Mouse (Mus musculus): Measurements from ENCODE around the gene Cnr2. TPM values are rescaled to one million over a fixed set of nuclear protein-coding genes. Genes with fewer than 3 reads are reported as not detected.

Cnr2 gene
- polyA plus RNA-seq, 1 experiment = not detected

DNA sequence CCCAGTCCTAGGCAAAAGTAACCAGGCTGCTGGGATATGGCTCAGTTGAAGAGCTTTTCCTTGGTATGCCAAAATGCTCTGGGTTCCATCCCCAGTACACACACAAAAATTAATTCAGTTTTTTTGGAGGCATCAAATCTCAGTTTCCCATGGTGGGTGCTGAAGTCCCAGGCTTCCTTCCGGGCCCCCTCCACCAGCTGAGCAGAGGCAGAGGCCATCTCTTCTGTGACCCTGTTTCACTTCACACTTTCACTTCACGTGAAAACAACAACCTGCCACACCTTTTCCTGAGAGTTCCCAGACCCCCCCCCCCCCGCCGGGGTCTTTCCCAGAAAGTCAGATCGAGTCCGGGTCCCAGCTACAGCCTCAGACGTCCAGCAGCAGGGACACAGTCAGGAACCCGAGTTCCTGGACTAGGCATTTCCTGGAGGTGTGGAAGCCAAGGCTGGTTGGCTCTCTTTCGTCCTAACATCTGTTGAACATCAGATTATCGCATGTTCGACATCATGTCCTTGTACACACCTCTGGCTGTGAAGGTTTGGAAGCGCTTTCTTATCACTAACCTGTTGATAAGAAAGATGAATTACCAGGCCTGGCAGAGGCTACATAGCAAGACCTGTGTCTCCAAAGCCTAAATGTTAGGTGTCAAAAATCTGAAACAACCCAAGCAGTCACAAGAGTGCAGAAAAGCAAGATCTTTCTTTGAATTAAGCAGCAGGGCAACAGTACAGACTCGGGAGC, 14.3 kb downstream of the Cnr2 start:
- Histone ChIP-seq H3K36me3 (ENCODE audit: control insufficient read depth, insufficient read depth) (no peaks in the 10 kb centered on the region), H3K27me3 (ENCODE audit: control insufficient read depth, insufficient read depth, insufficient read length) (peaks cover 14% of the 10 kb centered on the region), H3ac (ENCODE audit: control insufficient read depth, insufficient read length, low read depth) (no peak overlapping the region), H3K4me3 (ENCODE audit: insufficient read depth, poor library complexity, severe bottlenecking) (no peak overlapping the region), H3K79me3 (ENCODE audit: low read depth) (no peaks in the 10 kb centered on the region), H3K79me2 (ENCODE audit: control insufficient read depth, insufficient read depth) (no peaks in the 10 kb centered on the region)
- TF ChIP-seq MAX (IDR thresholded peaks at IDR 0.05) = no peak
- no peak for TF ChIP-seq CTCF (IDR thresholded peaks at IDR 0.05; ENCODE audit: control insufficient read depth, insufficient read depth, insufficient read length)
- TF ChIP-seq MYOG (IDR thresholded peaks at IDR 0.05; ENCODE audit: control insufficient read depth, extremely low read depth, insufficient read length) = no peak
- TF ChIP-seq MYOD1 (IDR thresholded peaks at IDR 0.05; ENCODE audit: control insufficient read depth, insufficient read length, low read depth) = no peak
- TF ChIP-seq CEBPB (IDR thresholded peaks at IDR 0.05; ENCODE audit: low read depth) = no peak
- TF ChIP-seq USF1 (IDR thresholded peaks at IDR 0.05; ENCODE audit: low read depth) = no peak
- TF ChIP-seq FOSL1 (IDR thresholded peaks at IDR 0.05; ENCODE audit: insufficient read depth, low read length, poor library complexity, severe bottlenecking) = no peak

DNA sequence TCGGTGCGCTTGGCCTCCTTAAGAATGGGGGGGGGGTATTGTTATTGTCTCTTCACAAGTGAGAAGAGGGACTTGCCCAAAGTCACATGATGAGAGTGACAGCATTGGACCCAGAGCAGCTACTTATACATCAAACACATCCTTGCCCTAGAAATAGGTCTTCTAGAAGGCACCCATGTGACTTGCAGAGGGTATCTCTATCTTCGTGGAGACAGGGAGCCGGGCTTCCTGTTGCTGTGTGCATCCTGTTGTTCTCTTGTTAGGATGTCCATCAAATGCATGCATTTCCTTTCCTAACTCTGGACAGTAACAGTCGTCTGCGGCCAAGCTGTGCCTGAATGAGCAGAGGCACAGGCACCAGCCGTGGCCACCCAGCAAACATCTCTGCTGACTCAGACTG, 16.3 kb downstream of the Cnr2 start:
- Histone ChIP-seq H3ac (ENCODE audit: control insufficient read depth, insufficient read length, low read depth) (no peak overlapping the region), H3K79me2 (ENCODE audit: control insufficient read depth, insufficient read depth) (no peaks in the 10 kb centered on the region), H3K36me3 (ENCODE audit: control insufficient read depth, insufficient read depth) (no peaks in the 10 kb centered on the region), H3K79me3 (ENCODE audit: low read depth) (no peaks in the 10 kb centered on the region), H3K4me3 (ENCODE audit: insufficient read depth, poor library complexity, severe bottlenecking) (no peak overlapping the region), H3K27me3 (ENCODE audit: control insufficient read depth, insufficient read depth, insufficient read length) (peaks cover 8% of the 10 kb centered on the region)
- TF ChIP-seq USF1 (IDR thresholded peaks at IDR 0.05; ENCODE audit: low read depth) (no peak), CTCF (IDR thresholded peaks at IDR 0.05; ENCODE audit: control insufficient read depth, insufficient read depth, insufficient read length) (no peak), FOSL1 (IDR thresholded peaks at IDR 0.05; ENCODE audit: insufficient read depth, low read length, poor library complexity, severe bottlenecking) (no peak), MYOD1 (IDR thresholded peaks at IDR 0.05; ENCODE audit: control insufficient read depth, insufficient read length, low read depth) (no peak), MYOG (IDR thresholded peaks at IDR 0.05; ENCODE audit: control insufficient read depth, extremely low read depth, insufficient read length) (no peak), MAX (IDR thresholded peaks at IDR 0.05) (no peak), CEBPB (IDR thresholded peaks at IDR 0.05; ENCODE audit: low read depth) (no peak)

DNA sequence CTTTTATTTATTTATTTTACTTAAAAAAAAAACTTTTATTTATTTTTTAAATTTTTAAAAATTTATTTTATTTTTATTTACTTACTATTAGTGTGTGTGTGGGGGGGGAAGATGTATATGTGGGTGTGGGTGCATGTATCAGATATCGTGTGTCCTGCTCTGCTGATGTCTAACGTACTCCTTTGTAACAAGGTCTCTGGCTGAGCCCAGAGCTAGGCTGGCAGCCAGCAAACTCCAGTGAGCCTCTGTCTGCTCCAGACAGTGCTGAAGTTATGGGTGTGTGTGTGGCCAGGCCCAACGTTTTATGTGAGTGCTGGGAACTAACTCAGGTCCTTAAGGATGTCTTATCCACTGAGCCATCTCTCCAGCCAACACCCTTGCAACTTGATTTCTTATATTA, 17.0 kb downstream of the Cnr2 start:
- H3K79me3 ChIP-seq (ENCODE audit: low read depth) = no peaks in the 10 kb centered on the region
- TF ChIP-seq CEBPB (IDR thresholded peaks at IDR 0.05; ENCODE audit: low read depth) (no peak), FOSL1 (IDR thresholded peaks at IDR 0.05; ENCODE audit: insufficient read depth, low read length, poor library complexity, severe bottlenecking) (no peak), MYOG (IDR thresholded peaks at IDR 0.05; ENCODE audit: control insufficient read depth, extremely low read depth, insufficient read length) (no peak), MYOD1 (IDR thresholded peaks at IDR 0.05; ENCODE audit: control insufficient read depth, insufficient read length, low read depth) (no peak), USF1 (IDR thresholded peaks at IDR 0.05; ENCODE audit: low read depth) (no peak), MAX (IDR thresholded peaks at IDR 0.05) (no peak), CTCF (IDR thresholded peaks at IDR 0.05; ENCODE audit: control insufficient read depth, insufficient read depth, insufficient read length) (no peak)
- no peak overlapping the region for H3K4me3 ChIP-seq (ENCODE audit: insufficient read depth, poor library complexity, severe bottlenecking)
- H3K36me3 ChIP-seq (ENCODE audit: control insufficient read depth, insufficient read depth) = no peaks in the 10 kb centered on the region
- H3ac ChIP-seq (ENCODE audit: control insufficient read depth, insufficient read length, low read depth) = no peak overlapping the region
- H3K27me3 ChIP-seq (ENCODE audit: control insufficient read depth, insufficient read depth, insufficient read length) = peaks cover 14% of the 10 kb centered on the region
- H3K79me2 ChIP-seq (ENCODE audit: control insufficient read depth, insufficient read depth) = no peaks in the 10 kb centered on the region

DNA sequence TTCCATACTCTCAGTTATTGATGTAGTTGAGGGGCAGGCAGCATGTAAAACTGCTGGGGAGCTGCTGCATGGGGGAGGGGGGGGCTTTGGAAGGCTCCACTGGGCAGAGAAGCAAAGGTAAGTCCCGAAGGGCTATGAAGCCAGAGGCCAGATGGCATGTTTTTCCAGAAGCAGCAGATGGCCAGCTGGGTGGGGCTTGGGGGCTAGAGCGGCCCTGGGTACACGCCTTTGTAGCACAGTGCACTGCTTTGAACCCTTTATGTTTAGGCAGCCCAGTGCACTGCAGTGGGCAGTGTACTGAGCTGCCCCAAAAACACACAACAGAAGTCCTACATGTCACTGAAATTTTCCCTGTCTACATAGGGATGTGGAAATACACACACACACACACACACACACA, 17.6 kb downstream of the Cnr2 start:
- Histone ChIP-seq H3K79me2 (ENCODE audit: control insufficient read depth, insufficient read depth) (no peaks in the 10 kb centered on the region), H3K36me3 (ENCODE audit: control insufficient read depth, insufficient read depth) (no peaks in the 10 kb centered on the region), H3K4me3 (ENCODE audit: insufficient read depth, poor library complexity, severe bottlenecking) (no peak overlapping the region), H3K27me3 (ENCODE audit: control insufficient read depth, insufficient read depth, insufficient read length) (peaks cover 19% of the 10 kb centered on the region), H3K79me3 (ENCODE audit: low read depth) (no peaks in the 10 kb centered on the region), H3ac (ENCODE audit: control insufficient read depth, insufficient read length, low read depth) (no peak overlapping the region)
- TF ChIP-seq USF1 (IDR thresholded peaks at IDR 0.05; ENCODE audit: low read depth) (no peak), CEBPB (IDR thresholded peaks at IDR 0.05; ENCODE audit: low read depth) (no peak), MYOG (IDR thresholded peaks at IDR 0.05; ENCODE audit: control insufficient read depth, extremely low read depth, insufficient read length) (no peak), MYOD1 (IDR thresholded peaks at IDR 0.05; ENCODE audit: control insufficient read depth, insufficient read length, low read depth) (no peak), CTCF (IDR thresholded peaks at IDR 0.05; ENCODE audit: control insufficient read depth, insufficient read depth, insufficient read length) (no peak)

DNA sequence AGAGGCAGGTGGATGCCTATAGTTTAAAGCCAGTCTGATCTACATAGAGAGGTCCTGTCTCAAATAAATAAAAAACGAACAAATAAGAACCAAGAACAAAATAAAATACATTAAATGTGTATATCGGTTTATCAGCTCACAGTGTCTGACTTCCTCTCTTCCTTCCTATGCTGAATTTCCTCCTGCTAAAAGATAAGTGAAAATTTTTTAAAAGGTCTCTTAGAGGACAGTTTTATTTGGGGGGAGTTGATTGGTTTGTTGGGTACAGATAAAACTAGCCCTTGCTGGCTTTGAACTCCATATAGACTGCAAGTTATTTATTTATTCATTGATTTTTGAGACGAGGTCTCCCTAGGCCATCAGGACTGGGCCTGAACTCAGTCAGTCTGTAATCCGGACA, 18.2 kb downstream of the Cnr2 start:
- no peaks in the 10 kb centered on the region for H3K79me3 ChIP-seq (ENCODE audit: low read depth)
- no peaks in the 10 kb centered on the region for H3K79me2 ChIP-seq (ENCODE audit: control insufficient read depth, insufficient read depth)
- H3K27me3 ChIP-seq (ENCODE audit: control insufficient read depth, insufficient read depth, insufficient read length) = peaks cover 20% of the 10 kb centered on the region
- TF ChIP-seq MAX (IDR thresholded peaks at IDR 0.05) (no peak), USF1 (IDR thresholded peaks at IDR 0.05; ENCODE audit: low read depth) (no peak), FOSL1 (IDR thresholded peaks at IDR 0.05; ENCODE audit: insufficient read depth, low read length, poor library complexity, severe bottlenecking) (no peak), MYOD1 (IDR thresholded peaks at IDR 0.05; ENCODE audit: control insufficient read depth, insufficient read length, low read depth) (no peak), MYOG (IDR thresholded peaks at IDR 0.05; ENCODE audit: control insufficient read depth, extremely low read depth, insufficient read length) (no peak), CTCF (IDR thresholded peaks at IDR 0.05; ENCODE audit: control insufficient read depth, insufficient read depth, insufficient read length) (no peak), CEBPB (IDR thresholded peaks at IDR 0.05; ENCODE audit: low read depth) (no peak)
- H3K36me3 ChIP-seq (ENCODE audit: control insufficient read depth, insufficient read depth) = no peaks in the 10 kb centered on the region
- H3K4me3 ChIP-seq (ENCODE audit: insufficient read depth, poor library complexity, severe bottlenecking) = no peak overlapping the region
- no peak overlapping the region for H3ac ChIP-seq (ENCODE audit: control insufficient read depth, insufficient read length, low read depth)

All from C2C12 (cell line).